Mouse (Mus musculus): ENCODE measurements around the gene Tm9sf4. TPM values are rescaled to one million over a fixed set of nuclear protein-coding genes. Genes with fewer than 3 reads are reported as not detected.

Gene Tm9sf4
- polyA plus RNA-seq, 1 experiment from 2014 or later: 75.8 TPM

DNA sequence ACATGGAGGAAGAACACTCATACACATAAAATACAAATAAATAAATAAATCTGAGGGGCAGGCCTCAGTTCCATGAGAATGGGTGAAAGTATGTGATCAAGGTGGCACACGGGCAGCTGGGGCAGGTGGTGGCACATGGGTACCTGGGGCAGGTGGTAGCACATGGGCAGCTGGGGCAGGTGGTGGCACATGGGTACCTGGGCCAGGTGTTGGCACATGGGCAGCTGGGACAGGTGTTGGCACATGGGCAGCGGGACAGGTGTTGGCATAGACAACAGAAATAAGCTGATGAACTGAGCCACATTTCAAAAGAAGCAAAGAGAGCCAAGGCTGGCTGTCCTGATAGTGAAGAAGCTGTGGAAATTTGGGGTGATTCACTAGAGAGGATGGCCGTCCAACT is 11.4 kb upstream of the Tm9sf4 start:
- Histone ChIP-seq H3K27ac (ENCODE audit: low read depth, low read length) (no peak overlapping the region), H3K4me3 (ENCODE audit: low read depth, low read length) (no peak overlapping the region), H3K4me2 (no peak overlapping the region), H3K4me1 (ENCODE audit: control insufficient read depth, insufficient read depth, low read length) (peaks cover 3% of the 10 kb centered on the region), H3K36me3 (ENCODE audit: control insufficient read depth, insufficient read depth, low read length) (no peaks in the 10 kb centered on the region), H3K9ac (ENCODE audit: low read depth, low read length) (no peak overlapping the region), H3K9me3 (replicated peaks; ENCODE audit: control insufficient read depth, low read length) (no peaks in the 10 kb centered on the region), H3K27me3 (ENCODE audit: control insufficient read depth, insufficient read depth, low read length) (peaks cover 3% of the 10 kb centered on the region; the same call in 1 of the 2 replicates)
- no peak for ATAC-seq (replicated peaks; ENCODE audit: insufficient number of reproducible peaks, low FRiP score, low TSS enrichment)
- 71% methylated on average over 3 of the region's 3 CpGs for WGBS (ENCODE audit: insufficient replicate concordance)

- Histone ChIP-seq H3K9me3 (replicated peaks; ENCODE audit: control insufficient read depth, low read length) (no peaks in the 10 kb centered on the region), H3K9ac (ENCODE audit: low read depth, low read length) (no peak overlapping the region), H3K36me3 (ENCODE audit: control insufficient read depth, insufficient read depth, low read length) (no peaks in the 10 kb centered on the region), H3K27me3 (ENCODE audit: control insufficient read depth, insufficient read depth, low read length) (peaks cover 3% of the 10 kb centered on the region; the same call in 1 of the 2 replicates), H3K4me3 (ENCODE audit: low read depth, low read length) (no peak overlapping the region), H3K4me2 (no peak overlapping the region), H3K4me1 (ENCODE audit: control insufficient read depth, insufficient read depth, low read length) (peaks cover 3% of the 10 kb centered on the region), H3K27ac (ENCODE audit: low read depth, low read length) (no peak overlapping the region)
- WGBS (ENCODE audit: insufficient replicate concordance): 40% methylated on average over 7 of the region's 7 CpGs
- ATAC-seq (replicated peaks; ENCODE audit: insufficient number of reproducible peaks, low FRiP score, low TSS enrichment): no peak
Observed at GRCm38 (mm10) chr2:153151026-153151425, 10.1 kb upstream of the Tm9sf4 start.

DNA sequence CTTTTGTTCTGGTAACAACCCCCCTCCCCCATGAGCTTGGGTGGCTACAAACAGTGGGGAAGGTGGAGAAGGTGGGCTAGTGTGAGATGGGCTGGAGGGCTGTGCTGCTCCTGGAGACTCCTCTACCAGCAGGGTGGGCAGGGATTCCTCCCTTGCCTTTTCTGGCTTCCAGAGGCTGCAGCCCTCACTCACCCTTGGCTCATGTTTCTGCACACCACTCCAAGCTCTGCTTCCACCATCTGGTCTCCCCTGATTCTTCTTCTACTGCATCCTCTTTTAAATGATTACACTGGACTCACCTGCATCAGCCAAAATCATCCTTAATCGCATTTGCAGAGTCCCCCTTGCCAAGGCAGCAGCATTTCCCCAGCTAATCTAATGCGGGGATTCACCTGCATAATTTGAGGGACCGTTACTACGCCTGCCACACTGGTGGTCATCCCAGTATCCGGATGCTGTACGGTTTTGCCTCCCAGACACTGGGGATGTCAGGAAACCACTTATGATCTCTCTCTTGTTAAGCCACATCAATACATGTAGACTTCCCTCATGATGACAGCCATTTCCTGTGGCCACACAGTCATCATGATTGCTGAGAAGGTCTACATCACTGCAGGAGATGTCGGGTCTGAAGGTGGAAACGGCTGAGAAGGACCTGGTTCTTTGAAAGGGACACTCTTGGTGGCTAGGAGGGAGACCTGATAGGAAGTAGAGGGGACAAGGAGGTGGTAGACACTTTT is 9.0 kb upstream of the Tm9sf4 start:
- Histone ChIP-seq H3K4me3 (ENCODE audit: low read depth, low read length) (no peak overlapping the region), H3K4me2 (no peak overlapping the region), H3K9ac (ENCODE audit: low read depth, low read length) (no peak overlapping the region), H3K36me3 (ENCODE audit: control insufficient read depth, insufficient read depth, low read length) (no peaks in the 10 kb centered on the region), H3K9me3 (replicated peaks; ENCODE audit: control insufficient read depth, low read length) (no peaks in the 10 kb centered on the region), H3K27ac (ENCODE audit: low read depth, low read length) (no peak overlapping the region), H3K4me1 (ENCODE audit: control insufficient read depth, insufficient read depth, low read length) (peaks cover 3% of the 10 kb centered on the region), H3K27me3 (ENCODE audit: control insufficient read depth, insufficient read depth, low read length) (peaks cover 3% of the 10 kb centered on the region; the same call in 1 of the 2 replicates)
- ATAC-seq (replicated peaks; ENCODE audit: insufficient number of reproducible peaks, low FRiP score, low TSS enrichment): no peak
- WGBS (ENCODE audit: insufficient replicate concordance): 67% methylated on average over 8 of the region's 8 CpGs

DNA sequence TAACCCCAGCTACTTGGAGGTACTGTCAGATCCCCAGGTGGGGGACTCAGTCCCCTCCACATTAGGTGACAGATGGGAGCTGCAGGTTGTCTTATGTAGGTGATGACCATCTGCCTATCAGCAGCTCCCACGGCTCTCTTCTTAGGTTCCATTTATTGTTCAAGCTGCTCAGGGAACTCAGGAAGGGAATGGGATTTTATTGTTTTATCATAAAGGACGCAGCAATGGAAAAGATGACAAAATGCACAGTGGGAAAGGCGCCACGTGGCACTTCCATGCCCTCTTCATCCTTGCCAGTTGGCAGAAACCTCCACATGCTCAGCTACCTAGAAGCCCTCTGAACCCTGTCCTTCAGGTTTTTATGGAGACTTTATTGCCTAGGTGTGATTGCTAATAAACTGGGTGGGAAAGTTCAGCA is 8.1 kb upstream of the Tm9sf4 start:
- H3K4me1 ChIP-seq (ENCODE audit: control insufficient read depth, insufficient read depth, low read length): peaks cover 3% of the 10 kb centered on the region
- no peak overlapping the region for H3K4me2 ChIP-seq
- no peak overlapping the region for H3K27ac ChIP-seq (ENCODE audit: low read depth, low read length)
- H3K36me3 ChIP-seq (ENCODE audit: control insufficient read depth, insufficient read depth, low read length): no peaks in the 10 kb centered on the region
- no peaks in the 10 kb centered on the region for H3K9me3 ChIP-seq (replicated peaks; ENCODE audit: control insufficient read depth, low read length)
- H3K9ac ChIP-seq (ENCODE audit: low read depth, low read length): no peak overlapping the region
- H3K4me3 ChIP-seq (ENCODE audit: low read depth, low read length): no peak overlapping the region
- peaks cover 3% of the 10 kb centered on the region; the same call in 1 of the 2 replicates for H3K27me3 ChIP-seq (ENCODE audit: control insufficient read depth, insufficient read depth, low read length)
- 56% methylated on average over 4 of the region's 4 CpGs for WGBS (ENCODE audit: insufficient replicate concordance)
- no peak for ATAC-seq (replicated peaks; ENCODE audit: insufficient number of reproducible peaks, low FRiP score, low TSS enrichment)

DNA sequence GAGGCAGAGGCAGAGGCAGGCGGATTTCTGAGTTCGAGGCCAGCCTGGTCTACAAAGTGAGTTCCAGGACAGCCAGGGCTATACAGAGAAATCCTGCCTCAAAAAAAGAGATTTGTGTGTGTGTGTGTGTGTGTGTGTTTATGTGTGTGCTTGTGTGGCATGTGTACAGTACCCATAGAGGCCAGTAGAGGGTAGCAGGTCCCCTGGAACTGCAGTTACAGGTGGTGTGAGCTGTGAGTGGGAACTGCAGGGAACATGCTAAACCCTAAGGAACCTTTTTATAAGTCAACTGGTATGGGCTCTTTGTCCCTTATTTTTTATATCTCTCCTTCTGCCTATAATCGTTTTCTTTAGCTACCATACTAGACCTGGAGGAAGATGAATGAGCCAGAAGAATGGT is 3.8 kb upstream of the Tm9sf4 start:
- no peak overlapping the region for H3K4me3 ChIP-seq (ENCODE audit: low read depth, low read length)
- no peak overlapping the region for H3K9ac ChIP-seq (ENCODE audit: low read depth, low read length)
- 69% methylated on average over 2 of the region's 3 CpGs for WGBS (ENCODE audit: insufficient replicate concordance)
- H3K27ac ChIP-seq (ENCODE audit: low read depth, low read length): no peak overlapping the region
- peaks cover 1% of the 10 kb centered on the region; the same call in 1 of the 2 replicates for H3K27me3 ChIP-seq (ENCODE audit: control insufficient read depth, insufficient read depth, low read length)
- no peaks in the 10 kb centered on the region for H3K9me3 ChIP-seq (replicated peaks; ENCODE audit: control insufficient read depth, low read length)
- H3K4me2 ChIP-seq: no peak overlapping the region
- no peak for ATAC-seq (replicated peaks; ENCODE audit: insufficient number of reproducible peaks, low FRiP score, low TSS enrichment)
- no peaks in the 10 kb centered on the region for H3K36me3 ChIP-seq (ENCODE audit: control insufficient read depth, insufficient read depth, low read length)
- peaks cover 3% of the 10 kb centered on the region; the same call in 1 of the 2 replicates for H3K4me1 ChIP-seq (ENCODE audit: control insufficient read depth, insufficient read depth, low read length)

GRCm38 (mm10) chr2:153160133-153160532 is 970 bp upstream of the Tm9sf4 start:
- Histone ChIP-seq H3K27me3 (ENCODE audit: control insufficient read depth, insufficient read depth, low read length) (no peaks in the 10 kb centered on the region), H3K4me2 (no peak overlapping the region), H3K27ac (ENCODE audit: low read depth, low read length) (no peak overlapping the region), H3K4me1 (ENCODE audit: control insufficient read depth, insufficient read depth, low read length) (peaks cover 3% of the 10 kb centered on the region; the same call in 1 of the 2 replicates), H3K4me3 (ENCODE audit: low read depth, low read length) (no peak overlapping the region), H3K36me3 (ENCODE audit: control insufficient read depth, insufficient read depth, low read length) (no peaks in the 10 kb centered on the region), H3K9ac (ENCODE audit: low read depth, low read length) (no peak overlapping the region), H3K9me3 (replicated peaks; ENCODE audit: control insufficient read depth, low read length) (no peaks in the 10 kb centered on the region)
- ATAC-seq (replicated peaks; ENCODE audit: insufficient number of reproducible peaks, low FRiP score, low TSS enrichment): no peak
- WGBS (ENCODE audit: insufficient replicate concordance): 76% methylated on average over 5 of the region's 5 CpGs

GRCm38 (mm10) chr2:153161684-153162080 is 579 bp downstream of the Tm9sf4 start:
- Histone ChIP-seq H3K4me1 (ENCODE audit: control insufficient read depth, insufficient read depth, low read length) (peaks cover 3% of the 10 kb centered on the region; the same call in 1 of the 2 replicates), H3K36me3 (ENCODE audit: control insufficient read depth, insufficient read depth, low read length) (no peaks in the 10 kb centered on the region), H3K4me2 (peak overlapping the region; percentile 96), H3K4me3 (ENCODE audit: low read depth, low read length) (peak overlapping the region; percentile 96), H3K27me3 (ENCODE audit: control insufficient read depth, insufficient read depth, low read length) (no peaks in the 10 kb centered on the region), H3K27ac (ENCODE audit: low read depth, low read length) (peak overlapping the region; percentile 92), H3K9me3 (replicated peaks; ENCODE audit: control insufficient read depth, low read length) (no peaks in the 10 kb centered on the region), H3K9ac (ENCODE audit: low read depth, low read length) (peak overlapping the region; percentile 98)
- ATAC-seq (replicated peaks; ENCODE audit: insufficient number of reproducible peaks, low FRiP score, low TSS enrichment): peak; percentile 67; the same call in 1 of the 2 replicates
- 1% methylated on average over 16 of the region's 16 CpGs for WGBS (ENCODE audit: insufficient replicate concordance)

GRCm38 (mm10) chr2:153167136-153167535 is 6.0 kb downstream of the Tm9sf4 start:
- WGBS (ENCODE audit: insufficient replicate concordance): 74% methylated on average over 6 of the region's 6 CpGs
- H3K27ac ChIP-seq (ENCODE audit: low read depth, low read length): no peak overlapping the region
- ATAC-seq (replicated peaks; ENCODE audit: insufficient number of reproducible peaks, low FRiP score, low TSS enrichment): no peak
- no peak overlapping the region for H3K4me2 ChIP-seq
- H3K9ac ChIP-seq (ENCODE audit: low read depth, low read length): no peak overlapping the region
- H3K9me3 ChIP-seq (replicated peaks; ENCODE audit: control insufficient read depth, low read length): no peaks in the 10 kb centered on the region
- peaks cover 15% of the 10 kb centered on the region for H3K4me1 ChIP-seq (ENCODE audit: control insufficient read depth, insufficient read depth, low read length)
- no peaks in the 10 kb centered on the region for H3K36me3 ChIP-seq (ENCODE audit: control insufficient read depth, insufficient read depth, low read length)
- no peak overlapping the region for H3K4me3 ChIP-seq (ENCODE audit: low read depth, low read length)
- H3K27me3 ChIP-seq (ENCODE audit: control insufficient read depth, insufficient read depth, low read length): no peaks in the 10 kb centered on the region
